Mouse (Mus musculus): ENCODE measurements around the gene Dap3. TPM values are rescaled to one million over a fixed set of nuclear protein-coding genes. Genes with fewer than 3 reads are reported as not detected.

The Dap3 gene
- total and polyA plus RNA-seq, 3 experiments: 192 to 293 TPM; not detected in 1

GRCm38 (mm10) chr3:88923989-88924591 is 26.9 kb downstream of the Dap3 start (continued):
- peak; percentile 88 for TF ChIP-seq ETS1 (IDR thresholded peaks at IDR 0.05; ENCODE audit: low read depth, low read length)
- TF ChIP-seq ELF1 (IDR thresholded peaks at IDR 0.05; ENCODE audit: low read depth, low read length): no peak

- Histone ChIP-seq H3K4me1 (ENCODE audit: control insufficient read depth in 1 of 2, insufficient read depth in 2 of 2, low read length in 2 of 2) (peaks cover 12 to 24% of the 10 kb centered on the region in 2 experiments), H3K9me3 (replicated peaks; ENCODE audit: insufficient read depth, low read length) (no peaks in the 10 kb centered on the region), H3K27ac (ENCODE audit: control insufficient read depth, low read depth, low read length) (no peak overlapping the region), H3K9ac (ENCODE audit: control insufficient read depth, low read depth, low read length, poor library complexity, severe bottlenecking) (no peak overlapping the region), H3K79me2 (ENCODE audit: control insufficient read depth, insufficient read depth, low read length, poor library complexity) (no peaks in the 10 kb centered on the region), H3K27me3 (ENCODE audit: control insufficient read depth in 1 of 2, insufficient read depth in 2 of 2, low read length in 2 of 2) (no peaks in the 10 kb centered on the region), H3K36me3 (ENCODE audit: control insufficient read depth in 1 of 2, insufficient read depth in 2 of 2, low read length in 2 of 2) (peaks cover 21 to 24% of the 10 kb centered on the region in 2 experiments), H3K4me3 (ENCODE audit: control insufficient read depth in 1 of 2, insufficient read depth in 1 of 2, low read depth in 2 of 2, low read length in 2 of 2) (no peak overlapping the region)
- no peak for DNase-seq (ENCODE audit: low read depth, low spot score)
- TF ChIP-seq CHD2 (IDR thresholded peaks at IDR 0.05; ENCODE audit: low read length) (no peak), USF1 (IDR thresholded peaks at IDR 0.05; ENCODE audit: low read depth, low read length) (no peak), ZC3H11A (IDR thresholded peaks at IDR 0.05; ENCODE audit: low read depth, low read length) (no peak), GABPA (IDR thresholded peaks at IDR 0.05; ENCODE audit: low read depth, low read length) (no peak), E2F4 (IDR thresholded peaks at IDR 0.05; ENCODE audit: borderline replicate concordance, low read depth, low read length) (no peak), POLR2A (IDR thresholded peaks at IDR 0.05; ENCODE audit: control insufficient read depth in 1 of 2, insufficient read depth in 1 of 2, low read depth in 1 of 2, low read length in 2 of 2, poor library complexity in 1 of 2) (0 out of 4 replicates have a peak, but pooled peaks of 1 of the 2 experiments have one; percentile 14), USF2 (IDR thresholded peaks at IDR 0.05; ENCODE audit: borderline replicate concordance in 1 of 2, insufficient read depth in 1 of 2, low read depth in 1 of 2, low read length in 2 of 2) (no peak), RCOR1 (IDR thresholded peaks at IDR 0.05; ENCODE audit: low read depth, low read length) (no peak), TBP (IDR thresholded peaks at IDR 0.05; ENCODE audit: low read depth, low read length) (no peak)
Measured at GRCm38 (mm10) chr3:88921411-88921810, 29.6 kb downstream of the Dap3 start.

GRCm38 (mm10) chr3:88918981-88919380 is 32.0 kb downstream of the Dap3 start:
- Histone ChIP-seq H3K4me1 (ENCODE audit: control insufficient read depth in 1 of 2, insufficient read depth in 2 of 2, low read length in 2 of 2) (peaks cover 9 to 18% of the 10 kb centered on the region in 2 experiments), H3K79me2 (ENCODE audit: control insufficient read depth, insufficient read depth, low read length, poor library complexity) (peaks cover under 1% of the 10 kb centered on the region; the same call in 1 of the 2 replicates), H3K36me3 (ENCODE audit: control insufficient read depth in 1 of 2, insufficient read depth in 2 of 2, low read length in 2 of 2) (peaks cover 13 to 15% of the 10 kb centered on the region in 2 experiments), H3K4me3 (ENCODE audit: control insufficient read depth in 1 of 2, insufficient read depth in 1 of 2, low read depth in 2 of 2, low read length in 2 of 2) (no peak overlapping the region), H3K27ac (ENCODE audit: control insufficient read depth, low read depth, low read length) (no peak overlapping the region), H3K9me3 (replicated peaks; ENCODE audit: insufficient read depth, low read length) (no peaks in the 10 kb centered on the region), H3K27me3 (ENCODE audit: control insufficient read depth in 1 of 2, insufficient read depth in 2 of 2, low read length in 2 of 2) (no peaks in the 10 kb centered on the region), H3K9ac (ENCODE audit: control insufficient read depth, low read depth, low read length, poor library complexity, severe bottlenecking) (no peak overlapping the region)
- TF ChIP-seq POLR2A (IDR thresholded peaks at IDR 0.05; ENCODE audit: control insufficient read depth in 1 of 2, insufficient read depth in 1 of 2, low read depth in 1 of 2, low read length in 2 of 2, poor library complexity in 1 of 2) (no peak), MEF2A (IDR thresholded peaks at IDR 0.05; ENCODE audit: extremely low read depth, insufficient replicate concordance, low read depth, low read length, poor library complexity, severe bottlenecking) (no peak), TCF12 (IDR thresholded peaks at IDR 0.05; ENCODE audit: low read depth, low read length) (no peak), CTCF (IDR thresholded peaks at IDR 0.05 in 2 of 3, conservative IDR thresholded peaks at IDR 0.05 in 1 of 3; ENCODE audit: control insufficient read depth in 1 of 3, insufficient read depth in 1 of 3, low read depth in 2 of 3, low read length in 3 of 3, poor library complexity in 1 of 3, severe bottlenecking in 1 of 3) (no peak), HCFC1 (IDR thresholded peaks at IDR 0.05; ENCODE audit: low read depth, low read length) (no peak), MXI1 (IDR thresholded peaks at IDR 0.05; ENCODE audit: low read depth, low read length) (no peak), JUND (IDR thresholded peaks at IDR 0.05; ENCODE audit: low read depth, low read length) (no peak), ZMIZ1 (IDR thresholded peaks at IDR 0.05; ENCODE audit: low read depth, low read length) (no peak), E2F4 (IDR thresholded peaks at IDR 0.05; ENCODE audit: borderline replicate concordance, low read depth, low read length) (no peak), UBTF (IDR thresholded peaks at IDR 0.05; ENCODE audit: borderline replicate concordance, insufficient read depth, low read depth, low read length) (no peak), MYB (IDR thresholded peaks at IDR 0.05; ENCODE audit: low read depth, low read length) (no peak), NRF1 (IDR thresholded peaks at IDR 0.05; ENCODE audit: insufficient read depth, low read depth, low read length, poor library complexity, severe bottlenecking) (no peak)
- DNase-seq (ENCODE audit: low read depth, low spot score): no peak
